Comparison of ENCODE assay signal across 12 mouse cellular contexts in the genomic region with DNA sequence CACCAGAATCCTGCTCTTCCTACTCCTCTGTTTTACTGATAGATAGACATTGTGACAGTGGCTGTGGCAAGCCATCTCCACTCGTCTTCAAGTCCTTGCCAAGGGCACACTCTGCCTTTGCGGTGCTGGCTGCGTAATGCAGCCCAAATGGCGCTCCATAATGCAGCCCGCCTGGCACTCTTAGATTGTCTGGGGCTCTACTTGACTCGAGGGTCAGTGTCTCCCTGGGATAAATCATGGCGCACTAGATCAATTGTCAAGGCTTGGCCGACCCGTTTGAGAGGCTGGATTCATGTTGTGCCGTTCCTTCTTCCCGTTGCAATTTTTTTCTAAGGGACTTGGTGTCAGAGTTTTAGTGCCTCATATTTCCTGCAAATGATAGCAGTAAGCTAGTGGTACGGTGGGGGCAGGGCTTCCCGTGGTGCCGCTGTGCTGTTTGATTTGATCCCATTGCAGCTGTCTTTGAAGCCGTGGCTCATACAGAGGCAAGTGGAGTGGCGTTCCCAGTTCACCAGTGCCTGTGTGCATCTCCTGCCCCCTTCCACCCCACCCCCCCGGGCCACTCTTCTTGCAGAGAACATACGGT.
A peak's percentile ranks its signal among the peaks of the same experiment; 100 is the strongest.
DNase-seq lines count a peak whose midpoint lies in the region; ATAC-seq and TF ChIP-seq lines count a peak whose summit lies in the region.
"Had no signal": no experiment of that assay in that cellular context is flagged by ENCODE, and none has a peak within 500 bp of the region (broad histone marks: within the 10 kb centered on the region; RNA-seq: fewer than 3 reads in every experiment).

No protein-coding gene starts in this region.

- peak; percentile 62; the same call in 1 of the 2 replicates for ATAC-seq in kidney, embryonic 16.5 days (ENCODE audit: low FRiP score, low TSS enrichment)
- peak; percentile 38; the same call in 1 of the 2 replicates for ATAC-seq in midbrain, embryonic 15.5 days (replicated peaks)
- ATAC-seq: liver, postnatal 0 days had no signal

- H3K36me3 ChIP-seq in kidney, adult 2 months (ENCODE audit: control insufficient read depth, insufficient read depth, low read length): no peaks in the 10 kb centered on the region
- no peaks in the 10 kb centered on the region for H3K36me3 ChIP-seq in hindbrain, embryonic 10.5 days
- no peaks in the 10 kb centered on the region for H3K36me3 ChIP-seq in kidney, embryonic 16.5 days (ENCODE audit: insufficient read depth, low read length)
- no peaks in the 10 kb centered on the region for H3K36me3 ChIP-seq in midbrain, embryonic 15.5 days (replicated peaks)
- H3K36me3 ChIP-seq: stomach, embryonic 15.5 days had no signal

- no peaks in the 10 kb centered on the region for H3K9me3 ChIP-seq in hindbrain, embryonic 10.5 days
- no peaks in the 10 kb centered on the region for H3K9me3 ChIP-seq in kidney, embryonic 16.5 days (ENCODE audit: low read length)
- H3K9me3 ChIP-seq in midbrain, embryonic 15.5 days: no peaks in the 10 kb centered on the region
- H3K9me3 ChIP-seq: stomach, embryonic 15.5 days had no signal

- peak overlapping the region; percentile 4; the same call in 1 of the 2 replicates for H3K4me2 ChIP-seq in kidney, embryonic 16.5 days (replicated peaks; ENCODE audit: low read depth, low read length)
- H3K4me2 ChIP-seq in midbrain, embryonic 15.5 days: no peak overlapping the region
- H3K4me2 ChIP-seq: stomach, embryonic 15.5 days had no signal

- no peak for TF ChIP-seq CTCF in kidney, adult 2 months (conservative IDR thresholded peaks at IDR 0.05; ENCODE audit: insufficient read depth, insufficient read length, low read depth, low read length)

- no peaks in the 10 kb centered on the region for H3K4me1 ChIP-seq in kidney, adult 2 months (ENCODE audit: control insufficient read depth, insufficient read depth, low read length)
- H3K4me1 ChIP-seq in hindbrain, embryonic 10.5 days (replicated peaks): peaks cover 34% of the 10 kb centered on the region
- peaks cover 20% of the 10 kb centered on the region for H3K4me1 ChIP-seq in kidney, embryonic 16.5 days (ENCODE audit: insufficient read depth, low read length)
- peaks cover 22% of the 10 kb centered on the region for H3K4me1 ChIP-seq in midbrain, embryonic 15.5 days

- no peak for TF ChIP-seq POLR2A in kidney, adult 2 months (IDR thresholded peaks at IDR 0.05; ENCODE audit: low read depth, low read length)

- peak; percentile 15 for DNase-seq in kidney, adult 2 months
- DNase-seq in kidney, adult 18-20 months: no peak
- no peak for DNase-seq in hindbrain, embryonic 10.5 days (ENCODE audit: low spot score)
- no peak for DNase-seq in testis, postnatal 10 days (ENCODE audit: low spot score)
- DNase-seq in ovary, postnatal 36 days (ENCODE audit: low spot score): no peak
- no peak for DNase-seq in right cerebral cortex, postnatal 25 days
- DNase-seq: cerebellum, postnatal 25 days; gastrocnemius, postnatal 36 days; liver, postnatal 0 days had no signal

- no peak overlapping the region for H3K27ac ChIP-seq in kidney, adult 2 months (ENCODE audit: insufficient read depth, low read depth, low read length)
- 0 out of 2 replicates have a peak overlapping the region, but pooled peaks have one; percentile 8 for H3K27ac ChIP-seq in hindbrain, embryonic 10.5 days
- no peak overlapping the region for H3K27ac ChIP-seq in kidney, embryonic 16.5 days (ENCODE audit: low read length)
- H3K27ac ChIP-seq in midbrain, embryonic 15.5 days: peak overlapping the region; percentile 61
- H3K27ac ChIP-seq: stomach, embryonic 15.5 days had no signal

- WGBS in kidney, adult 2 months: 38% methylated on average over 18 of the region's 18 CpGs
- WGBS in hindbrain, embryonic 10.5 days: 81% methylated on average over 18 of the region's 18 CpGs
- WGBS in kidney, embryonic 16.5 days: 26% methylated on average over 18 of the region's 18 CpGs
- WGBS in midbrain, embryonic 15.5 days: 55% methylated on average over 18 of the region's 18 CpGs

- H3K27me3 ChIP-seq in kidney, adult 2 months (replicated peaks; ENCODE audit: control insufficient read depth, insufficient read depth, low read length): no peaks in the 10 kb centered on the region
- H3K27me3 ChIP-seq in hindbrain, embryonic 10.5 days (ENCODE audit: insufficient read depth, poor library complexity, severe bottlenecking): no peaks in the 10 kb centered on the region
- no peaks in the 10 kb centered on the region for H3K27me3 ChIP-seq in kidney, embryonic 16.5 days (ENCODE audit: insufficient read depth, low read length)
- no peaks in the 10 kb centered on the region for H3K27me3 ChIP-seq in midbrain, embryonic 15.5 days (replicated peaks)
- H3K27me3 ChIP-seq: stomach, embryonic 15.5 days had no signal

- H3K4me3 ChIP-seq in kidney, adult 2 months (ENCODE audit: insufficient read depth, low read depth, low read length): no peak overlapping the region
- no peak overlapping the region for H3K4me3 ChIP-seq in hindbrain, embryonic 10.5 days
- no peak overlapping the region for H3K4me3 ChIP-seq in kidney, embryonic 16.5 days (ENCODE audit: low read length)
- no peak overlapping the region for H3K4me3 ChIP-seq in midbrain, embryonic 15.5 days
- H3K4me3 ChIP-seq: stomach, embryonic 15.5 days had no signal

- no peak overlapping the region for H3K9ac ChIP-seq in kidney, embryonic 16.5 days (replicated peaks; ENCODE audit: low read length)
- H3K9ac ChIP-seq in midbrain, embryonic 15.5 days: no peak overlapping the region
- H3K9ac ChIP-seq: liver, postnatal 0 days; stomach, embryonic 15.5 days had no signal

Comparison
In these comparisons a context has a peak if more than half of its experiments do, and no peak if none do; other contexts are left out.
1. H3K27ac ChIP-seq: peak in hindbrain, embryonic 10.5 days (single experiment) and midbrain, embryonic 15.5 days (single experiment); none in kidney, adult 2 months (single experiment) and kidney, embryonic 16.5 days (single experiment).